Mouse (Mus musculus): ENCODE data around the gene Cbx2. TPM values are rescaled to one million over a fixed set of nuclear protein-coding genes. Genes with fewer than 3 reads are reported as not detected.

Cbx2 gene
- polyA plus RNA-seq, 1 experiment from 2014 or later: 103 TPM

GRCm38 (mm10) chr11:119037780-119038401 lies 15.1 kb downstream of the Cbx2 start:
- no peaks in the 10 kb centered on the region for H3K36me3 ChIP-seq (ENCODE audit: control insufficient read depth, insufficient read depth, low read length)
- H3K4me3 ChIP-seq (ENCODE audit: low read depth, low read length): peak overlapping the region; percentile 43
- peak overlapping the region; percentile 55 for H3K9ac ChIP-seq (ENCODE audit: low read length)
- H3K9me3 ChIP-seq (ENCODE audit: control insufficient read depth, low read length): no peaks in the 10 kb centered on the region
- peak overlapping the region; percentile 83 for H3K4me2 ChIP-seq (ENCODE audit: low read depth, low read length, severe bottlenecking)
- peaks cover 67% of the 10 kb centered on the region for H3K27me3 ChIP-seq (ENCODE audit: control insufficient read depth, insufficient read depth, low read length)
- H3K4me1 ChIP-seq (replicated peaks; ENCODE audit: control insufficient read depth, insufficient read depth, low read length): peaks cover 47% of the 10 kb centered on the region
- ATAC-seq (replicated peaks; ENCODE audit: low FRiP score) (no peak), DNase-seq (ENCODE audit: low spot score) (peak; percentile 68)
- WGBS: under 1% methylated on average over 18 of the region's 18 CpGs
- H3K27ac ChIP-seq (ENCODE audit: low read depth, low read length): no peak overlapping the region

GRCm38 (mm10) chr11:119038744-119039484 lies 16.2 kb downstream of the Cbx2 start:
- Histone ChIP-seq H3K27ac (ENCODE audit: low read depth, low read length) (no peak overlapping the region), H3K27me3 (ENCODE audit: control insufficient read depth, insufficient read depth, low read length) (peaks cover 75% of the 10 kb centered on the region), H3K9me3 (ENCODE audit: control insufficient read depth, low read length) (no peaks in the 10 kb centered on the region), H3K4me1 (replicated peaks; ENCODE audit: control insufficient read depth, insufficient read depth, low read length) (peaks cover 46% of the 10 kb centered on the region), H3K36me3 (ENCODE audit: control insufficient read depth, insufficient read depth, low read length) (no peaks in the 10 kb centered on the region), H3K4me2 (ENCODE audit: low read depth, low read length, severe bottlenecking) (peak overlapping the region; percentile 2; the same call in 1 of the 2 replicates), H3K4me3 (ENCODE audit: low read depth, low read length) (no peak overlapping the region), H3K9ac (ENCODE audit: low read length) (no peak overlapping the region)
- ATAC-seq (replicated peaks; ENCODE audit: low FRiP score): no peak
- peak; percentile 60 for DNase-seq (ENCODE audit: low spot score)
- WGBS: 17% methylated on average over 22 of the region's 22 CpGs

GRCm38 (mm10) chr11:119039732-119040512 lies 17.2 kb downstream of the Cbx2 start:
- Histone ChIP-seq H3K4me2 (ENCODE audit: low read depth, low read length, severe bottlenecking) (peak overlapping the region; percentile 86), H3K9me3 (ENCODE audit: control insufficient read depth, low read length) (no peaks in the 10 kb centered on the region), H3K4me1 (replicated peaks; ENCODE audit: control insufficient read depth, insufficient read depth, low read length) (peaks cover 49% of the 10 kb centered on the region), H3K4me3 (ENCODE audit: low read depth, low read length) (peak overlapping the region; percentile 75), H3K36me3 (ENCODE audit: control insufficient read depth, insufficient read depth, low read length) (no peaks in the 10 kb centered on the region), H3K9ac (ENCODE audit: low read length) (peak overlapping the region; percentile 86), H3K27me3 (ENCODE audit: control insufficient read depth, insufficient read depth, low read length) (peaks cover 76% of the 10 kb centered on the region), H3K27ac (ENCODE audit: low read depth, low read length) (peak overlapping the region; percentile 64; the same call in 1 of the 2 replicates)
- DNase-seq (ENCODE audit: low spot score): no peak
- no peak for ATAC-seq (replicated peaks; ENCODE audit: low FRiP score)
- WGBS: 1% methylated on average over 21 of the region's 21 CpGs

GRCm38 (mm10) chr11:119040600-119041324 lies 18.0 kb downstream of the Cbx2 start, which contains the start of gene Cbx8:
Cbx8 (minus strand) TSS chr11:119040969.
- H3K4me3 ChIP-seq (ENCODE audit: low read depth, low read length): peak within 1 kb of the TSS; percentile 75

GRCm38 (mm10) chr11:119041325-119041716 lies 18.6 kb downstream of the Cbx2 start:
- H3K4me1 ChIP-seq (replicated peaks; ENCODE audit: control insufficient read depth, insufficient read depth, low read length): peaks cover 46% of the 10 kb centered on the region
- no peaks in the 10 kb centered on the region for H3K9me3 ChIP-seq (ENCODE audit: control insufficient read depth, low read length)
- DNase-seq (ENCODE audit: low spot score) (peak; percentile 89), ATAC-seq (replicated peaks; ENCODE audit: low FRiP score) (no peak; the same call in none of the 2 replicates)
- 0 out of 2 replicates have a peak overlapping the region, but pooled peaks have one; percentile 31 for H3K27ac ChIP-seq (ENCODE audit: low read depth, low read length)
- peaks cover 76% of the 10 kb centered on the region for H3K27me3 ChIP-seq (ENCODE audit: control insufficient read depth, insufficient read depth, low read length)
- peak overlapping the region; percentile 63 for H3K4me3 ChIP-seq (ENCODE audit: low read depth, low read length)
- H3K4me2 ChIP-seq (ENCODE audit: low read depth, low read length, severe bottlenecking): peak overlapping the region; percentile 98
- under 1% methylated on average over 31 of the region's 31 CpGs for WGBS
- H3K36me3 ChIP-seq (ENCODE audit: control insufficient read depth, insufficient read depth, low read length): no peaks in the 10 kb centered on the region
- H3K9ac ChIP-seq (ENCODE audit: low read length): peak overlapping the region; percentile 71

More at GRCm38 (mm10) chr11:119040600-119041324, 18.0 kb downstream of the Cbx2 start, which contains the start of gene Cbx8:
- DNase-seq (ENCODE audit: low spot score) (peak; percentile 100), ATAC-seq (replicated peaks; ENCODE audit: low FRiP score) (peak; percentile 91)
- Histone ChIP-seq H3K36me3 (ENCODE audit: control insufficient read depth, insufficient read depth, low read length) (no peaks in the 10 kb centered on the region), H3K4me2 (ENCODE audit: low read depth, low read length, severe bottlenecking) (peak within 1 kb of the TSS; percentile 98), H3K9me3 (ENCODE audit: control insufficient read depth, low read length) (no peaks in the 10 kb centered on the region), H3K9ac (ENCODE audit: low read length) (peak within 1 kb of the TSS; percentile 86), H3K27me3 (ENCODE audit: control insufficient read depth, insufficient read depth, low read length) (peaks cover 76% of the 10 kb centered on the region), H3K27ac (ENCODE audit: low read depth, low read length) (peak within 1 kb of the TSS; percentile 64; the same call in 1 of the 2 replicates), H3K4me1 (replicated peaks; ENCODE audit: control insufficient read depth, insufficient read depth, low read length) (peaks cover 46% of the 10 kb centered on the region)
- under 1% methylated on average over 52 of the region's 63 CpGs for WGBS

- peak; percentile 73 for DNase-seq (ENCODE audit: low spot score)
- WGBS: under 1% methylated on average over 30 of the region's 31 CpGs
- peak; percentile 21 for ATAC-seq (replicated peaks; ENCODE audit: low FRiP score)
Observed at GRCm38 (mm10) chr11:119041750-119042465, 19.1 kb downstream of the Cbx2 start.

GRCm38 (mm10) chr11:119042466-119043272 lies 19.9 kb downstream of the Cbx2 start:
- no peak overlapping the region for H3K4me3 ChIP-seq (ENCODE audit: low read depth, low read length)

More at GRCm38 (mm10) chr11:119041750-119042465, 19.1 kb downstream of the Cbx2 start:
- H3K4me1 ChIP-seq (replicated peaks; ENCODE audit: control insufficient read depth, insufficient read depth, low read length): peaks cover 50% of the 10 kb centered on the region
- H3K9me3 ChIP-seq (ENCODE audit: control insufficient read depth, low read length): no peaks in the 10 kb centered on the region
- peak overlapping the region; percentile 63 for H3K4me3 ChIP-seq (ENCODE audit: low read depth, low read length)
- H3K4me2 ChIP-seq (ENCODE audit: low read depth, low read length, severe bottlenecking): peak overlapping the region; percentile 98
- H3K9ac ChIP-seq (ENCODE audit: low read length): peak overlapping the region; percentile 71
- H3K36me3 ChIP-seq (ENCODE audit: control insufficient read depth, insufficient read depth, low read length): no peaks in the 10 kb centered on the region
- H3K27me3 ChIP-seq (ENCODE audit: control insufficient read depth, insufficient read depth, low read length): peaks cover 78% of the 10 kb centered on the region
- H3K27ac ChIP-seq (ENCODE audit: low read depth, low read length): no peak overlapping the region

More at GRCm38 (mm10) chr11:119042466-119043272, 19.9 kb downstream of the Cbx2 start:
- H3K27ac ChIP-seq (ENCODE audit: low read depth, low read length): no peak overlapping the region
- H3K4me2 ChIP-seq (ENCODE audit: low read depth, low read length, severe bottlenecking): 0 out of 2 replicates have a peak overlapping the region, but pooled peaks have one; percentile 18
- under 1% methylated on average over 52 of the region's 52 CpGs for WGBS
- DNase-seq (ENCODE audit: low spot score): peak; percentile 72
- no peaks in the 10 kb centered on the region for H3K9me3 ChIP-seq (ENCODE audit: control insufficient read depth, low read length)
- no peak overlapping the region; the same call in 1 of the 2 replicates for H3K9ac ChIP-seq (ENCODE audit: low read length)
- no peaks in the 10 kb centered on the region for H3K36me3 ChIP-seq (ENCODE audit: control insufficient read depth, insufficient read depth, low read length)
- H3K4me1 ChIP-seq (replicated peaks; ENCODE audit: control insufficient read depth, insufficient read depth, low read length): peaks cover 46% of the 10 kb centered on the region
- ATAC-seq (replicated peaks; ENCODE audit: low FRiP score): no peak
- peaks cover 79% of the 10 kb centered on the region for H3K27me3 ChIP-seq (ENCODE audit: control insufficient read depth, insufficient read depth, low read length)
